Mouse (Mus musculus): ENCODE data around the gene Atxn7l3. TPM values are rescaled to one million over a fixed set of nuclear protein-coding genes. Genes with fewer than 3 reads are reported as not detected.

The Atxn7l3 gene
- polyA plus RNA-seq, 1 experiment from 2014 or later = 29.7 TPM

DNA sequence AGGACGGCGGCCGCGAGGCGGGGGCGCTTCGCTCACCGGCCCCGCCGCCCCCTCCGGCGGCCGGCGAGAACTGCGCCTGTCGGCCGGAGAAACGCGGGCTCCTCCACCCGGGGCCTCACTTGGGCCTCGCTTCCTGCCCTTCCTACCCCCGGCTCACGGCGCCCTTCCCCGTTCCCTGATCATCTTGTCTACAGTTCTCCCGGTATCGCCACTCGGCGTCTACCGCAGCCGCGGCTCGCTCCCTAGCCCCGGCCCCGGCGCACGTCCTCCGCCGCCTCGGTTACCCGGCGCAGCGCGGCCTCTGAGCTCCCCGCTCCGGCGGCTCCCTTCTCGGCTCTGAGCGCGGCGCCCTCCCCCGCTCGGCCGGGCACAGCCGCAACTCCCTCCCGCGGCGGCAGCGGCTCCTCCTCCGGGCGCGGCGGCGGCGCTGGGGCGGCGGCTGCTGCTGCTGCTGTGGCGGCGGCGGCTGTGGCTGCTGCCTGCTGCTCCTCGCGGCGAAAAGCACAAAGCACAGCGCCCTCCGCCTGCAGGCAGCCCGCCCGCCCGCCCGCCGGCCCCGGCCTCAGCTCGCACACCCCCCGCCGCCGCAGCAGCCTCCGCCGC lies 21.0 kb upstream of the Atxn7l3 start:
- WGBS = 1% methylated on average over 63 of the region's 87 CpGs

DNA sequence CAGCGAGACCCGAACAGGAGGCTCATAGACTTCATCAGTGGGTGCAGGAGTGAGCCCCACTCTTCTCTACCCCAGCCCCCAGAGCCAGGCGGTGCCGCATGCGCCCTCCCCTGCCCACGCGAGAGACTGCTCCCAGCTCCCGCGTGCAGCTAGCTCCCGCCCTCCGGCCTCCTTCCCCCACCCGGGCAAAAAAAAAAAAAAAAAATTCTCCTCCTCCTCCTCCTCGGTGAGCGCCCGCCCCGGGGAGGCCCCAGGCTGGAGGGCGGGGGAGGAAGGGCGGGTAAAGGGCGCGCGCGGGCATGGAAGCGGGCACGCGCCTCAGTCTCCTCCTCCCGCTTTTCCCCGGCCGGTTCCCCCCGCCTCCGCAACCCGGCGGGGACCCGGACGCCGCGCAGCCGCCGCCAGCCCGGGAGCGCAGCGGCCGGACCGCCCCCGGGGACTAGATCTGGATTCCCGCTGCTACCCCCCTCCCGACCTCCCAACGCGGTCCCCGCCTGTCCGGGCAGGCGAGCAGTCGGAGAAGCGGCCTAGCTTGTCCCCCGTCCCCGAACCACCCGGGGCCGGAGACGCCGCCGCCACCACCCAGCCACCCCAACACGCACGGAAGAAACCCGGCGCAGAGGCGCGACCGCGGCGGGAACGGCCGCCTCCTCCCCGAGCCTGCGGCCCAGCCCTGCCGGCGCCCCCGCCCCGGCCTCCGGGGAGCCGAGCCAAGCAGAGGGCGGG lies 20.3 kb upstream of the Atxn7l3 start:
- peak overlapping the region; percentile 100 for H3K27ac ChIP-seq
- H3K36me3 ChIP-seq = peaks cover 40% of the 10 kb centered on the region
- H3K9ac ChIP-seq = peak overlapping the region; percentile 100
- peak; percentile 53 for ATAC-seq (ENCODE audit: low FRiP score)
- peaks cover 22% of the 10 kb centered on the region for H3K4me1 ChIP-seq
- H3K4me2 ChIP-seq (replicated peaks) = peak overlapping the region; percentile 88
- under 1% methylated on average over 41 of the region's 80 CpGs for WGBS
- no peaks in the 10 kb centered on the region for H3K9me3 ChIP-seq (replicated peaks)
- no peaks in the 10 kb centered on the region for H3K27me3 ChIP-seq
- peak overlapping the region; percentile 100 for H3K4me3 ChIP-seq

More for the DNA sequence above, 21.0 kb upstream of the Atxn7l3 start:
- H3K4me1 ChIP-seq = peaks cover 22% of the 10 kb centered on the region
- H3K4me3 ChIP-seq = peak overlapping the region; percentile 100
- peak overlapping the region; percentile 100 for H3K9ac ChIP-seq
- peak overlapping the region; percentile 100 for H3K27ac ChIP-seq
- no peaks in the 10 kb centered on the region for H3K9me3 ChIP-seq (replicated peaks)
- ATAC-seq (ENCODE audit: low FRiP score) = peak; percentile 1; the same call in 1 of the 2 replicates
- H3K4me2 ChIP-seq (replicated peaks) = peak overlapping the region; percentile 88
- H3K36me3 ChIP-seq = peaks cover 33% of the 10 kb centered on the region
- H3K27me3 ChIP-seq = no peaks in the 10 kb centered on the region

DNA sequence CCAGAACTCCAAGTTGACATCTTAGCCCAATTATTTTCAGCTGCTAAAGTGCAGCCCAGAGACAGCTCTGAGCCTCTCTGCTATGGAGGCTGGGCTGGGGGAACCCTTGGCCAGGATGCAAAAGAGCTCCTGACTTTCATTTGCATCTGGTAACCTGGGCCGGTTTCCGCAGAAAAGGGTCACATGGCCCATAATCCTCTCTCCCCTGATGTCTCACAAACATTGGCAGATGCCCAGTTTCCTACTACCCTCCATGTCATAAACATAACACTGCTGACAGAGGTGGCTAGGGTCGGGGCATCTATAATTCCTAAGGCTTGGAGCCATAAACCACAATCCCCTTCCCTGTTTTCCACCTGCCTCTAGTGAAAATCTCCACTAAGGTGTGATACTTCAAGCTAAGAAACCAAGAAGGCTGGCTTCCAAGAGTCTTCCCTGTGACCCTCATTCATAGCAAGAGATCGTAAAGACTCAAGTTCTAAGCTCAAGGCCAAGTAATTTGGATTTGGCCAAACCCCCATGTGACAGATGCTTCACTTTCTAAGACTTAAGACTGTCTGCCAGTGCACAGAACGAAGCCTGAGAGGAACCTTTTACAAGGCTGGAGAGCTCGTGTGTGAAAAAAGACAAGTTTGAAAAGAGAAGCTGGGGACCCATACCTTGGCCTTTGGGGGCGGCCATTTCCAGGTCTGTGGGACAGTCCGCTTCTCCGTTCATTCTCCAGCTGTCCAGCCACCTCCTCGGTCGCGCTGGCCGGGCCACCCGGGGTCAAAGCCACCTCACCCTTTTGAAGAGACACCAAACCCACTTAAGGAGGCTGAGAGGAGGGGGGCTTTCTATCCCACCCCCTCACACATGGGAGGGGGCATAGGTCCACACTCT lies 19.5 kb upstream of the Atxn7l3 start:
- Histone ChIP-seq H3K4me1 (peaks cover 26% of the 10 kb centered on the region), H3K27ac (peak overlapping the region; percentile 100), H3K4me2 (replicated peaks) (peak overlapping the region; percentile 88), H3K36me3 (peaks cover 40% of the 10 kb centered on the region), H3K9ac (peak overlapping the region; percentile 100), H3K4me3 (peak overlapping the region; percentile 100), H3K27me3 (no peaks in the 10 kb centered on the region), H3K9me3 (replicated peaks) (no peaks in the 10 kb centered on the region)
- ATAC-seq (ENCODE audit: low FRiP score) = peak; percentile 8; the same call in 1 of the 2 replicates
- WGBS = 18% methylated on average over 14 of the region's 14 CpGs

DNA sequence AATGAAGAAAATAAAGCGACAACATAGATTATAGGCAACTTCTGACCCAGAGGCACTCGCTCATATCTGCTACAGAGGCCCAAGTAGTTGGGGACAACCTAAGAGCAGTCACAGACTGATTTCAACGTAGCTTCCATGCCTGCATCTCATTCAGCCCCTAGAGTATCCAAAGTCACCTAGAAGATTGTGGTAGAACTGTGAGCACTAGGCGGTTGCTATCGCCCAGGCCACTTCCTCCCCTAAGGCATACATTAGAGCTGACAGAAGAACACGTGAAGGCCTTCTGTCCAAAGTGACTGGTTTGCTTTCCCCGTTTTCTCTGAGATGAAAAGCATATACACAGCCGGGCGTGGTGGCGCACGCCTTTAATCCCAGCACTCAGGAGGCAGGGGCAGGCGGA lies 17.9 kb upstream of the Atxn7l3 start:
- Histone ChIP-seq H3K4me2 (replicated peaks) (no peak overlapping the region), H3K27ac (no peak overlapping the region), H3K27me3 (no peaks in the 10 kb centered on the region), H3K36me3 (peaks cover 57% of the 10 kb centered on the region), H3K9ac (no peak overlapping the region), H3K9me3 (replicated peaks) (no peaks in the 10 kb centered on the region), H3K4me3 (no peak overlapping the region), H3K4me1 (peaks cover 34% of the 10 kb centered on the region)
- 91% methylated on average over 12 of the region's 12 CpGs for WGBS
- ATAC-seq (ENCODE audit: low FRiP score) = no peak

DNA sequence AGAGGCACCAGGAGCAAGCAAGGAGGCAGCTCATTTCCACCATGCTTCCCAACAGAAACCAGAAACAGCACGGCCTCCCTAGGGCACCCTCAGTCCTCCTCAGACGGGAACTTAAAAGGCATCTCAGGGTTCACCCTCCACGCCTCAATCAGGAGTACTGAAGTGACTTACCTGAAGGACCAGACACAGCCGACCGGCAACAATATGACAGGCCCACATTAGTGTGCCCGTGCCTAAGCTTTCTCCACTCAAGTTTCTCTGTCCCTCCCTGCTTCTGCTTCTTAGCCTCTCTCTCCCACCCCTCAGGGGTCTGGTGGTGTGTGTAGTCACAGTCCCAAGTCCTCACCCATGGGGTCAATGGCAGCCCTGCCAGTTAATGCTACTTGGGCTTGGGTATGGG lies 16.2 kb upstream of the Atxn7l3 start:
- peaks cover 42% of the 10 kb centered on the region for H3K4me1 ChIP-seq
- H3K9ac ChIP-seq = no peak overlapping the region
- no peak overlapping the region for H3K27ac ChIP-seq
- no peak for ATAC-seq (ENCODE audit: low FRiP score)
- no peak overlapping the region for H3K4me3 ChIP-seq
- H3K9me3 ChIP-seq (replicated peaks) = no peaks in the 10 kb centered on the region
- H3K4me2 ChIP-seq (replicated peaks) = no peak overlapping the region
- no peaks in the 10 kb centered on the region for H3K27me3 ChIP-seq
- WGBS = 82% methylated on average over 6 of the region's 6 CpGs
- peaks cover 68% of the 10 kb centered on the region for H3K36me3 ChIP-seq

DNA sequence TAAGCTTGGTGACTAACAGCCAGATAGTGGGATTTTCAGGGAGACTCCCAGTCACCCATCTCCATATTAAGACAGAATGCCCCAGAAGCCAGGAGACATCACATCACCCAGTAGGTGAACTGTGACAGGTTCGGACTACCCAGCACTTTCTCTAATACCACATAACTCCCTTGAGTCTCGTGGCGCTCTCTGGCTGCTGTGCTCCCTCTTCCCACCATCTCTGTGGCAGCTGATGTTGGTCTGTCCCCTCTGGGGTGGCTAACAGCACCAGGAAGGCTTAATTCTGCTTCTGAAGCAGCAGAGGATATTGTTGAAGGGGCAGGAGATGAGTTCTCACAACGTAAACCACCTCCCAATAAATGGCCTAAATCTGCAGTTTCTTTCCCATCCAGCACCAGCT lies 15.5 kb upstream of the Atxn7l3 start:
- ATAC-seq (ENCODE audit: low FRiP score) = no peak
- Histone ChIP-seq H3K27ac (no peak overlapping the region), H3K4me1 (peaks cover 42% of the 10 kb centered on the region), H3K9ac (no peak overlapping the region), H3K4me2 (replicated peaks) (no peak overlapping the region), H3K4me3 (no peak overlapping the region), H3K27me3 (no peaks in the 10 kb centered on the region), H3K9me3 (replicated peaks) (no peaks in the 10 kb centered on the region), H3K36me3 (peaks cover 74% of the 10 kb centered on the region)
- WGBS = 88% methylated on average over 4 of the region's 4 CpGs

DNA sequence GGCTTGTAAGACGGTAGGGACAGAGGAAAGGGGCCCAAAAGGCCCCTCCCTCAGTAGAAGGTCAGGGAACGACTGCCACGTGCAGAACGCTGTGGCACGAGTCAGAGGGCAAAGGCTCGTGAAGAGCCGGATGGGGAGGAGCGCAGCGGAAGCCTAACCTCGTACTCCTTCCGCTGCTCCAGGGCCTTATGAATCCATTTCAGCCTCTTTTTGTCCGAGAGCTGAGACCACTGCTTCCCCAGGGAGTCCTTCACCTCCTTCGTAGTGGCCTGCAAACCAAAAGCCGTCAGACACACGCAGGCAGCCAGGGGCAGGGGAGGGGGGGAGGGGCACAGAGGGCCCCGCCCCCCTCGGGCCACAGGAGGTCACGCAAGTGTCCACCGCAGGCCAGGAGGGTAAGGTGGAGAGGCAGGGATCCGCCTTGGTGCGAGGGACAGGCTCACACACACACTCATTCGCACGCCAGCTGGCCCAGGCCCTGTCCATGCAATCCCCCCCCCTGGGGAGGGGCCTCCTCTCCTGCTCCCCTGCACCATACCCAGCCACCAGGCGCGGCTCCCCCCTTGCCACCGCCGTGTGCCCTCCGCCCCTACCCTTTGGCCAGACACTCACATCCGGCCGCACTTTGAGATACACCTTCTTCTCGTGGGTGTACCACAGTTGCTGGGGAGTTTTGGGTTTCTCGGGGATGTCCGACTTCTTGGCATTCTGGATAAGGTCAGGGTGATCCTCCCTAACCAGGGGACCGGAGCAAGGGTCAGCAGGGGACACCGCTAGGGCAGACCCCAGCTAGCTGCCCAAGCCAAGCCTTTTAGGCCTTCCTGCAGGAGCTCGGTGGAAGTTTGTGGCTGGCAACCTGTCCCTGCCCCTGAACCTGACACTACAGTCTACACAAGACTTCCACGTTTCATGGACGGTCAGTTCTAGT lies 14.6 kb upstream of the Atxn7l3 start:
- H3K9ac ChIP-seq = peak overlapping the region; percentile 32; the same call in 1 of the 2 replicates

DNA sequence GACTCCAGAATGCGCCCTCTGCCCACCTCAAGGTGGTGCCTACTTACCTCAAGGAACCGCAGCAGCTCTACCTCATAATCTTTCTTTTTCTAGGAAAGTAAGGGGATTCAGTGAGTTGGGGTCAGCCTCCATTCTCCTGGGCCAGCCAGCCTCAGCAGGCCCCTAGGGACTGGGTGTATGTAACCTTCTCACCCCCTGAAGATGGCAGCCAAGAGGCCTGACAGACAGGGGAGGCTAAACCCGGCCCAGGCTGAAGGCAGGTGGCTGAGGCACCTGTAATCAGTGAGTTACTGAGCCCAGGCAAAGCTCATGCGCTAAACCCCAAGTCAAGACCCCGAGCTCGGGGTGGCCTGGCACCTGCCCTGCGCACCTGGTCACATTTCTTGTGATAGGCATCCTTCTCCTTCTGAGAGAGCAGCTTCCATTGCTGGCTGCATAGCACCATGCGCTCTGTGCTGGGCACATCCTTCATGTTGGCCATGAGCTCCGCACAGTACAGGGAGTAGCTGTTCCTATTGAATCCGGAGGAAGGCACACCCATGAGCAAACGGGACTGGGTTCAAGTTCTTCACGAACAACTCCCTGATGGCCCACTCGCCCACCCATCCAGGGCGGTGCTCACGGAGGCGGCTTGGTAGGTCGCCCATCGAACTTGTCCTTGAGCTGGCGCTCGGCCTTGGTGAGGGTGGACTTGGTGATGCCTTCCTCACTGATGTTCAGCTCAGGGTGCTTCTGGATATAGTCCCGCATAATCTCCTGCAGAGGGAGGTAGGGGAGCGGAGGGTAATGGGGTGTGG lies 13.6 kb upstream of the Atxn7l3 start:
- Histone ChIP-seq H3K4me2 (replicated peaks) (peak overlapping the region; percentile 55), H3K27ac (peak overlapping the region; percentile 60; the same call in 1 of the 2 replicates), H3K9ac (peak overlapping the region; percentile 53), H3K36me3 (peaks cover 81% of the 10 kb centered on the region), H3K4me1 (peaks cover 28% of the 10 kb centered on the region), H3K27me3 (no peaks in the 10 kb centered on the region), H3K4me3 (peak overlapping the region; percentile 25), H3K9me3 (replicated peaks) (no peaks in the 10 kb centered on the region)
- no peak for ATAC-seq (ENCODE audit: low FRiP score)
- WGBS = 88% methylated on average over 22 of the region's 22 CpGs

More for the DNA sequence above, 14.6 kb upstream of the Atxn7l3 start:
- Histone ChIP-seq H3K4me1 (peaks cover 37% of the 10 kb centered on the region), H3K4me3 (no peak overlapping the region; the same call in none of the 2 replicates), H3K27me3 (no peaks in the 10 kb centered on the region), H3K4me2 (replicated peaks) (no peak overlapping the region), H3K36me3 (peaks cover 83% of the 10 kb centered on the region), H3K27ac (no peak overlapping the region), H3K9me3 (replicated peaks) (no peaks in the 10 kb centered on the region)
- no peak for ATAC-seq (ENCODE audit: low FRiP score)
- WGBS = 40% methylated on average over 31 of the region's 38 CpGs

DNA sequence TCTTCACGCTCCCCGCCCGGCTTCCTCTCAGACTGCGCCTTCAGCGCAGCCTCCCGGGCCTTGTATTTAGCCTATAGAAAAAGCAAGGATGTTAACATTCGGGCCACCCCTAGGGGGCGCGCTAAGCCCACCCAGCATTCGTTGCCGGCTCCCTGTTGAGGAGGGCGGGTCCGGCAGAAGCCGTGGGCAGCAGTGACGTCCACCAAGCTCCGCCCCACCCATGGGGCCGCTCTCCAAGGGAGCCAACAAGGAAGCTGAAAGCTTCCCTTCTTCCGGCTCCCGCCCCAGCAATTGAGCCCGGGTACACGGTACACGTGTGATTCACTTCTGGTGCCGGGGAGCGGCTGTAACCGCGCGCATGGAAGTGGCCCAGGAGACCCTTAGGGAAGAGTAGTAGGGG lies 12.5 kb upstream of the Atxn7l3 start:
- peaks cover 28% of the 10 kb centered on the region for H3K4me1 ChIP-seq
- H3K4me2 ChIP-seq (replicated peaks) = peak overlapping the region; percentile 55
- H3K36me3 ChIP-seq = peaks cover 70% of the 10 kb centered on the region
- ATAC-seq (ENCODE audit: low FRiP score) = peak; percentile 92
- H3K4me3 ChIP-seq = peak overlapping the region; percentile 25
- no peaks in the 10 kb centered on the region for H3K9me3 ChIP-seq (replicated peaks)
- WGBS = 1% methylated on average over 27 of the region's 27 CpGs
- H3K9ac ChIP-seq = peak overlapping the region; percentile 53
- peak overlapping the region; percentile 60 for H3K27ac ChIP-seq
- no peaks in the 10 kb centered on the region for H3K27me3 ChIP-seq

DNA sequence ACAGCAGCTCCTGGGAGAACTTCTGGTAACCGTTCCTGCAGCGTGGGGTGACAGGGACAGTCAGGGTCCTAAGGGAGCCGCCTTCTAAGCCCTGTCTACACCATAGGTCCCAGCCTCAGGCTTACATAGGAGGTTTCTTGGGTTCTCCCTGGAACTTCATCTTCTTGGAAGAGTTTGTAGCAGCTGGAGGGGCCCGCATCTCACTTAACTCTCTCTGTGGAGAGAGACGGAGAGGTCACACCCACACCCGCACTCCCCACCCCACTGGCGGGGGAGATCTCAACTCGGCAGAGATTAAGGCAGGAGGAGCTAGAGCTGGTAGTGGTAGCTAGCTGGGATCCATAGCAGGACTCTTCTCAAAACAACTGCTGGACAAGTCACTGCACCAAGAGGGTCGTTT lies 11.7 kb upstream of the Atxn7l3 start:
- H3K27ac ChIP-seq = no peak overlapping the region

DNA sequence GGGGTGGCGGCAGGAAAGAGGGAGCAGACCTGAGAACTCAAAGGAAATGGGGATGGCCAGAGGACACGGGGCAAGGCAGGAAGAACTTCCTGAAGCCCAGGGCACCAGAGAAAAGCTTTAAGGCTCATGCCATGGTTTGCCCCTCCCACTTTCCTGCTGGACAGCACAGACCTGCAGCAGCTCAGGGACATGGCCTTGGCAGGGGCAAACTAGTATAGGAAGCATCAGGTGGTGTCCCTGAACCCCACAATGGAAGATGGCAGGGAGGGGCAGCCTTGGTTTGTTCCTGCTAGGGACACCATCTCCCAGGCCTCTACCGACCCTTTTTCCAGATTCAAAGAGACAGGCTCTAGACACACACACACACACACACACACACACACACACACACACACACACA lies 8.9 kb upstream of the Atxn7l3 start:
- 70% methylated on average over 3 of the region's 3 CpGs for WGBS
- peaks cover 42% of the 10 kb centered on the region for H3K36me3 ChIP-seq
- H3K27me3 ChIP-seq = no peaks in the 10 kb centered on the region
- H3K4me3 ChIP-seq = no peak overlapping the region
- no peak overlapping the region for H3K27ac ChIP-seq
- no peak overlapping the region for H3K4me2 ChIP-seq (replicated peaks)
- H3K4me1 ChIP-seq = peaks cover 18% of the 10 kb centered on the region
- H3K9ac ChIP-seq = no peak overlapping the region
- H3K9me3 ChIP-seq (replicated peaks) = no peaks in the 10 kb centered on the region
- ATAC-seq (ENCODE audit: low FRiP score) = no peak

More for the DNA sequence above, 11.7 kb upstream of the Atxn7l3 start:
- Histone ChIP-seq H3K4me2 (replicated peaks) (no peak overlapping the region), H3K4me1 (peaks cover 28% of the 10 kb centered on the region), H3K4me3 (no peak overlapping the region), H3K9me3 (replicated peaks) (no peaks in the 10 kb centered on the region), H3K36me3 (peaks cover 62% of the 10 kb centered on the region), H3K27me3 (no peaks in the 10 kb centered on the region), H3K9ac (no peak overlapping the region)
- WGBS = 87% methylated on average over 9 of the region's 9 CpGs
- no peak for ATAC-seq (ENCODE audit: low FRiP score)

All from hindbrain, embryonic 12.5 days (tissue).